In the genomic region with DNA sequence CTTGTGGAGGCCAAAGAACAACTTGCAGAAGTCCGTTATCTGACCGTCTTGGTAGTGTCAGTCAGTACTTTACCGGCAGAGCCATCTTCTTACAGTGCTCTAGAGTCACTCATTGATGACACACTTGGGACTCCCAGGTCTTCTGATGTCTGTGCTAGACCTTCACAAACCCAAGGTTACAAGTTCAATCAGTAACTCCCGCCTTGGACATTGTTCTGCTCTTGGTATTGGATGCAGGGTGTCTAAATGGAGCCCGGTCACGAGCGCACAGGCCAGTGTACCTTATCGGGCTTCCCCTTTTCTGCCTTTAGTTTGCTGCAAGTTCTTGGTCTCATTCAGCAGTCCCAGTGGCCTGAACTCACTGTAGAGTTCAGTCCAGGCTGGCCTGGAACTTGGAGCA, we compare ENCODE assay signal across 8 mouse cellular contexts. TPM values are rescaled to one million over a fixed set of nuclear protein-coding genes. Genes with fewer than 3 reads are reported as not detected.
DNase-seq lines count a peak whose midpoint lies in the region; ATAC-seq and TF ChIP-seq lines count a peak whose summit lies in the region.

No protein-coding gene starts in this region.

- H3K4me3 ChIP-seq in lung, postnatal 0 days (ENCODE audit: low read depth, low read length) = peak overlapping the region; percentile 63
- H3K4me3 ChIP-seq in cortical plate, adult 2 months (ENCODE audit: insufficient read depth, low read length) = peak overlapping the region; percentile 84
- H3K4me3 ChIP-seq in hindbrain, embryonic 14.5 days (replicated peaks; ENCODE audit: low read length) = peak overlapping the region; percentile 77
- H3K4me3 ChIP-seq in megakaryocyte, embryonic 14.5 days (replicated peaks) = peak overlapping the region; percentile 100

- TF ChIP-seq EP300 in lung, postnatal 0 days (IDR thresholded peaks at IDR 0.05) = no peak

- WGBS in lung, postnatal 0 days = 38% methylated on average over 8 of the region's 8 CpGs
- WGBS in hindbrain, embryonic 14.5 days = 43% methylated on average over 8 of the region's 8 CpGs

- peaks cover 11% of the 10 kb centered on the region; the same call in 1 of the 2 replicates for H3K4me1 ChIP-seq in lung, postnatal 0 days (ENCODE audit: insufficient read depth, low read depth, low read length)
- peaks cover 3% of the 10 kb centered on the region; the same call in 1 of the 2 replicates for H3K4me1 ChIP-seq in cortical plate, adult 2 months (ENCODE audit: control insufficient read depth, insufficient read depth, low read length)
- H3K4me1 ChIP-seq in hindbrain, embryonic 14.5 days (replicated peaks; ENCODE audit: control insufficient read depth, insufficient read depth, low read length) = peaks cover 21% of the 10 kb centered on the region
- peaks cover 70% of the 10 kb centered on the region for H3K4me1 ChIP-seq in megakaryocyte, embryonic 14.5 days

- 0 out of 2 replicates have a peak overlapping the region, but pooled peaks have one; percentile 32 for H3K27ac ChIP-seq in lung, postnatal 0 days (ENCODE audit: low read length)
- H3K27ac ChIP-seq in cortical plate, adult 2 months (ENCODE audit: insufficient read depth, low read length) = no peak overlapping the region
- H3K27ac ChIP-seq in hindbrain, embryonic 14.5 days = no peak overlapping the region

- no peaks in the 10 kb centered on the region for H3K27me3 ChIP-seq in lung, postnatal 0 days (replicated peaks; ENCODE audit: insufficient read depth, low read length)
- H3K27me3 ChIP-seq in hindbrain, embryonic 14.5 days (ENCODE audit: control insufficient read depth, insufficient read depth, low read length) = no peaks in the 10 kb centered on the region
- H3K27me3 ChIP-seq in megakaryocyte, embryonic 14.5 days (replicated peaks) = no peaks in the 10 kb centered on the region

- DNase-seq in lung, postnatal 0 days (ENCODE audit: low spot score) = no peak
- DNase-seq in lung, postnatal 10 days = no peak
- DNase-seq in hindbrain, embryonic 14.5 days (ENCODE audit: low spot score) = no peak
- no peak for DNase-seq in retina, postnatal 1 day
- DNase-seq in adrenal gland, adult 8-10 months = no peak
- DNase-seq in adrenal gland, adult 18-20 months (ENCODE audit: low spot score in 2 of 2) = no peak

- peak overlapping the region; percentile 95 for H3K4me2 ChIP-seq in lung, postnatal 0 days (replicated peaks; ENCODE audit: low read depth, low read length)
- peak overlapping the region; percentile 88 for H3K4me2 ChIP-seq in hindbrain, embryonic 14.5 days (replicated peaks)

- TF ChIP-seq POLR2A in cortical plate, adult 2 months (IDR thresholded peaks at IDR 0.05; ENCODE audit: extremely low read depth, insufficient read depth, low read length) = no peak

- H3K36me3 ChIP-seq in lung, postnatal 0 days (ENCODE audit: insufficient read depth, low read length) = no peaks in the 10 kb centered on the region
- no peaks in the 10 kb centered on the region for H3K36me3 ChIP-seq in hindbrain, embryonic 14.5 days (replicated peaks; ENCODE audit: control insufficient read depth, insufficient read depth)
- peaks cover 19% of the 10 kb centered on the region for H3K36me3 ChIP-seq in megakaryocyte, embryonic 14.5 days (replicated peaks; ENCODE audit: low read length)

- no peak for ATAC-seq in lung, postnatal 0 days
- peak; percentile 15; the same call in 1 of the 2 replicates for ATAC-seq in hindbrain, embryonic 14.5 days (ENCODE audit: low FRiP score)

- no peaks in the 10 kb centered on the region for H3K9me3 ChIP-seq in lung, postnatal 0 days (ENCODE audit: low read length)
- no peaks in the 10 kb centered on the region for H3K9me3 ChIP-seq in hindbrain, embryonic 14.5 days (ENCODE audit: control insufficient read depth, low read length)
- H3K9me3 ChIP-seq in megakaryocyte, embryonic 14.5 days = no peaks in the 10 kb centered on the region

- no peak overlapping the region for H3K9ac ChIP-seq in lung, postnatal 0 days (replicated peaks; ENCODE audit: low read depth)
- peak overlapping the region; percentile 62 for H3K9ac ChIP-seq in hindbrain, embryonic 14.5 days

- no peak for TF ChIP-seq CTCF in lung, postnatal 0 days (IDR thresholded peaks at IDR 0.05)
- no peak for TF ChIP-seq CTCF in cortical plate, adult 2 months (IDR thresholded peaks at IDR 0.05; ENCODE audit: extremely low read depth, insufficient read depth, low read length)

RNA-seq across cellular contexts. Expression of a gene that starts 0.6 kb away (rescaled TPM):
- polyA plus RNA-seq in lung, postnatal 0 days (2015; fragmentation: Nextera tagmentation; extraction: Ambion mirVana) = 2.3 and 2.4 TPM in 2 replicates
- 15.1 and 16.2 TPM in 2 replicates for polyA plus RNA-seq in cortical plate, adult 2 months (2012; rRNA removed)
- 2.6 and 2.9 TPM in 2 replicates for polyA plus RNA-seq in hindbrain, embryonic 14.5 days (2014; fragmentation: Nextera tagmentation; extraction: Ambion mirVana)
- polyA plus RNA-seq in megakaryocyte, embryonic 14.5 days (2012; ENCODE audit: insufficient read depth, low replicate concordance) = 7.0 and 25.9 TPM in 2 replicates
- 10 to 100 TPM; 13.7 to 23.9 (median 20.8) TPM for total RNA-seq in adrenal gland, adult 8-10 months (2022)
- total RNA-seq in adrenal gland, adult 18-20 months (2021) = 10 to 100 TPM; 21.7 to 23.4 TPM

RNA-seq across cellular contexts. Expression of a gene that starts 51.7 kb away (rescaled TPM):
- polyA plus RNA-seq in lung, postnatal 0 days (2015; fragmentation: Nextera tagmentation; extraction: Ambion mirVana) = 8.6 and 8.9 TPM in 2 replicates
- 16.0 and 17.8 TPM in 2 replicates for polyA plus RNA-seq in cortical plate, adult 2 months (2012; rRNA removed)
- polyA plus RNA-seq in hindbrain, embryonic 14.5 days (2014; fragmentation: Nextera tagmentation; extraction: Ambion mirVana) = 13.0 and 13.3 TPM in 2 replicates
- 0.71 and 2.2 TPM in 2 replicates for polyA plus RNA-seq in megakaryocyte, embryonic 14.5 days (2012; ENCODE audit: insufficient read depth, low replicate concordance)
- 10 to 100 TPM; 22.6 to 31.6 (median 27.9) TPM for total RNA-seq in adrenal gland, adult 8-10 months (2022)
- 10 to 100 TPM; 17.2 to 17.4 TPM for total RNA-seq in adrenal gland, adult 18-20 months (2021)
